Mouse (Mus musculus) spleen, adult 2 months (tissue): ENCODE data around the gene Slc43a2.

Experiments
- CTCF ChIP-seq: fragments of 200-500 bp; IDR thresholded peaks from 2 replicates; pipeline ENCODE4 v1.5.1; 2011; ENCODE audit warnings: mild to moderate bottlenecking, inconsistent platforms; ENCODE audit not compliant: insufficient read depth, insufficient read length, insufficient replicate concordance; ENCODE audit errors: extremely low read depth
- POLR2A ChIP-seq: fragments of 200-500 bp; IDR thresholded peaks from 2 replicates; pipeline ENCODE4 v1.6.1; 2011; ENCODE audit warnings: low read depth, low read length, inconsistent platforms

- TF ChIP-seq POLR2A = peak; percentile 34
- TF ChIP-seq CTCF = no peak
Measured at GRCm38 (mm10) chr11:75531469-75532242, at the start of gene Slc43a2.
